Mouse (Mus musculus) frontal cortex, postnatal 14 days (tissue): ENCODE measurements around the gene 1110065P20Rik.

Experiments used
- DNase-seq, 2 experiments: peaks; one replicate each; pipeline ENCODE4 v3.0.0; 2022; ENCODE audit warnings: low spot score in 2 of 2

Gene 1110065P20Rik

DNA sequence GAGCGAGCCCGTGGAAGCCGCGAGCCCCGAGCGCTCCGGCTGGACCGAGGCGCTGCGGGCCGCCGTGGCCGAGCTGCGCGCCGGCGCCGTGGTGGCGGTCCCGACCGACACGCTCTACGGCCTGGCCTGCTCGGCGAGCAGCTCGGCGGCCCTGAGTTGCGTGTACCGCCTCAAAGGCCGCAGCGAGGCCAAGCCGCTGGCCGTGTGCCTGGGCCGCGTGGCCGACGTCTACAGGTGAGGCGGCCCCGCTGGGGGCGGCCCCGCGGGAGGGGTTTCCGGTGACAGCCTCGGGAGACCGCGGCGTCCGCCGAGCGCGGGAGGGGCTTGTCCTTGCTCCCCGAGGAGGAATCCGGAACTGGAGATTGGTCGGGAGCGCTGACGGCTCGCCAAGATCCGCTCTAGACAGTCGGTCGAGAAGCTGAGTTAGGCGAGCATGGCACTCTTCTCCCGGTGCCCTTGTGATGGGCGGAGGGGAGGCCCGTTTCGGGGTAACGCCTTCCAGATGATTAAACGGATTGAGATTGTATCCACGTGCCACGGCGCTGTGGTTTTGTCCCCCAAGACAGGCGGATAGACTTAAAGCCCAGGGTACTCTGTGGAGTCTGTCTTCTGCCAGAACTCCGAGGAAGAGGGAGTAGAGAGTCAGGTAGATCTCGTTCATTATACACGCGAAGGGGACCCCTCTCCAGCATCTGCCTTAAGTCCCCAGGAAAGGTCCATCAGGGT, at the start of gene 1110065P20Rik:
1110065P20Rik (minus strand) TSS at position 264 of the 726 bp plus-strand sequence.
- DNase-seq = peak; percentile 61 to 68

DNA sequence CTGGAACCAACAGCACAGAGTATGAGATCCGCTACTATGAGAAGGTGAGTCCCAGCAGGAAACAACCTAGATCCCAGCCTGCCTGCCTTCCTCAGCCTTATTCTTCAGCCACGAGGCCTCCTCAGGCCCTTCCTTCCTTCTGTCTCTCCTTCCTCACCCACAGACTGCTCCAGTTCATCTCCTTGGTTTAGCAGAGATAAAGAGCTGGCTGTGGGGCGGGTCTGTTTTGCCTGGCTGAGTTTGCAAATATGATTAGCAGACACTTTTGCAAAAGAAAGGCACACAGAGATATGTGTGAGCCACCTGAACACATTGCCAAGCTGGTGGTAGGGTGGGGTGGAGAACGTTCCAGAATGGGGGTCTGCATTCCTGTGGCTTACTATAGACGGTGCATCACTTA, 48.9 kb upstream of the 1110065P20Rik start:
- DNase-seq = no peak

DNA sequence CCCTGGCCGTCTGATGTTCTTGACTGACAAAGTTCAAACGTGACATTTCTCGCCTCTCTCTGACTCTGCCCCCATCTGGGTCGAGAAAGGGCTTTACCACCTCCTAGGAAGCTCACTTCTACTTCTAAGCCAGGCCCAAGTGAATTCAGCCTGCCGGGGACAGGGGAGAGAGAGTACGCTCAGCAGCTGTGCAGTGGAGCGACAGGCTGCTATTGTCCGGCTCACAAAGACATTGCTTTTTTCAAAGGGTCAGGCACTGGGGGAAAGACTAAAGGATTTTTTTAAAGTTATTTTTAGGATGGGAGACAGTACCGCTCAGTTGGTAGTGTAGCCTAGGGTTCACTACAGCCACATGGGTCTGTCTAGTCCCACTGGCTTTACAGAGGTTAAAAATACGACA, 47.4 kb upstream of the 1110065P20Rik start:
- DNase-seq = no peak

DNA sequence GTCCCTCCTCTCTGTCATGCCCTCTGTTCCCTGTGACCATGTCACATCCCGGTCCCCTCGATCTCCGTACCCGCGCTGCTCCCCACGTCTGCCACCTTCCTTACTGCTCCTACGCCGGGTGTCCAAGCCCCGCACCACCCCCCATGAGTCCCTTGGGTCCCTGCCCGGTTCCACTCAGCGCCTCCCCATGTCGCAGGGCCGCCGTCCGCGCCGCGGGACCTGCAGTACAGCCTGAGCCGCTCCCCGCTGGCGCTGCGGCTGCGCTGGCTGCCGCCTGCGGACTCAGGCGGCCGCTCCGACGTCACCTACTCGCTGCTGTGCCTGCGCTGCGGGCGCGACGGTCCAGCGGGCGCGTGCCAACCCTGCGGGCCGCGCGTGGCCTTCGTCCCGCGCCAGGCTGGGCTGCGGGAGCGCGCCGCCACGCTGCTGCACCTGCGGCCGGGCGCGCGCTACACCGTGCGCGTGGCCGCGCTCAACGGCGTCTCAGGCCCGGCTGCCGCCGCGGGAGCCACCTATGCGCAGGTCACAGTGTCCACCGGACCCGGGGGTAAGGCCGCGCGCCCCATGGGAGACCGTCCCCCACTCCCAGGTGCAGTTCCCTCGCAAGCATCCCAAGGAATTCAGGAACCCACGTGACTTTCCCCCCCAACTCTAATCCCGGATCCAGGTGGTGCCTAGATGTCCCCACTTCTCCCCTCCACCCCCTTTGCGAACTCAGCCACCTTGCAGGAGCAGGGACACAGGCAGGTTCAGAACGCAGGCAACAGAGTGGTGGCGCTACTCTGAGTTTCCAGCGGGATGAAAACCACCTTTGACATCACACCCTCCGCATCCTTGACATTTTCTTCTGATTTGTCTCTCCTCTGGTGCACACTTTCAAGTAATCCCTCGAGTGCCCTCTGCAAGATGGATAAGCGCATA, 43.8 kb upstream of the 1110065P20Rik start:
- DNase-seq = peak in 1 of 2 experiments; percentile 34

DNA sequence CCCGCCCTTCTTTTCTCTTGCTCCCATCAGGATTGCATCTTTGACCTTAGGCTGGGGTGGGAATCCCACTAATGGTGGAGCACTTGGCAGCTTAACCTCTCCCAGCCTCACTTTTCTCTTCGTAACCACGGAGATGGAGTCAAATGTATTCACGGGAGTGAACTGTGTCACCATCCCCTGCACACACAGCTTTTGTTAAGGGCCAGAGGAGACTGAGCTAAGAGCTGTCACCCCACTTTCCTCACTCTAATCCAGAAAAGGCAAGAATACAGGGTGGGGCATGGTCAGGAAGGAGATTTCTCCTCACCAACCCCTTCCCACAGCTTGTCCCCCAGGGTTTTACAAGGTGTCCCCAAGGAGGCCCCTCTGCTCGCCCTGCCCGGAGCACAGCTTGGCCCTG, 42.8 kb upstream of the 1110065P20Rik start:
- DNase-seq = no peak

DNA sequence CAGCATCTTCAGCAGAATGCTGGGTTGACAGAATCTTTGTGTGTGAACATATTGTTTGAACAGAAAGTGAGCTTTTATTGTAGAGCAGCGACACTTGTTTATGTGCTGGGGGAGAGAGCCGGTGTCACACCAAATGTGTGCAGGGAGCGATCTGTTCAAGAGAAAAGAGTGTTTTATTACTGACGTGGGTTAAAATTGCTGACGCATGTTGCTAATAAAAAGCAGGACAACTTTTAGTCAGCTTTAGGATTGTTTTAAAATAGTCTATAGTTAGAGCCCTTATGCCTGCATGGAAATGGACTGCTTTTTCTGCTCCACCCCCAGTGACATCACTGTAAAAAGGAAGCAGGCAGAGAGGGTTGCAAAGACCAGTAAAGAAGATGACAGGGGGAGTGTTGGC, 39.8 kb upstream of the 1110065P20Rik start:
- no peak for DNase-seq

DNA sequence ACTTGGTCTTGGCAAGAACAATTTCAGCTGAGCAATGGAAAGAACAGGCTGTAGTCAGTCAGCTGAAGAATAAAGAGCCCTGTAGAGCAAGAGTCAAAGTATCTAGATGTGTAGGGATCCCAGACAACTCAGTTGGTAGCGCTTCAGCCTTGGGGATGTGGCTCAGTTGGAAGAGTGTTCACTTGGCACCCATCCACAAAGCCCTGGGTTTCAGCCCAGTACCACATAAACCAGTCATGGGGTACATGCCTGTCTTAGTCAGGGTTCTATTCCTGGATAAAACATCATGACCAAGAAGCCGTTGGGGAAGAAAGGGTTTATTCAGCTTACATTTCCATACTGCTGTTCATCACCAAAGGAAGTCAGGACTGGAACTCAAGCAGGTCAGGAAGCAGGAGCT, 38.9 kb upstream of the 1110065P20Rik start:
- DNase-seq = no peak

DNA sequence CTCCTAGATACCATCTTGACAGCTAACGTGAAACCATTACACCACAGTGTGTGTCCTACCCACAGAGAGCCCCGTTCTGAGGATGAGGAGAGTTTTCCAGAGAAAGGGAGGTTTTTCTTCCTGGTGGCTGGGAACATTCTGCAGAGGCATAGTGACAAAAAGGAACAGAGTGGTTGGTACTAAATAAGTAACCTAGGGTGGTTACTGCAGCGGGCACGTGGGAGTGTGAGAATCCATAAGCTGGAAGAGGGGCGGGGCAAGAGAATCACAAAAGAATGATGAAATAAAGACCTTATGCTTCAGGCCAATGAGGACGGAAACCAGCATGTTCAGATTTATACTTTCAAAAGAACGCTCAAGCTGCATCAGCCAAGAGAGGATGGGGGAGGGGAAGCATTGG, 37.7 kb upstream of the 1110065P20Rik start:
- no peak for DNase-seq

DNA sequence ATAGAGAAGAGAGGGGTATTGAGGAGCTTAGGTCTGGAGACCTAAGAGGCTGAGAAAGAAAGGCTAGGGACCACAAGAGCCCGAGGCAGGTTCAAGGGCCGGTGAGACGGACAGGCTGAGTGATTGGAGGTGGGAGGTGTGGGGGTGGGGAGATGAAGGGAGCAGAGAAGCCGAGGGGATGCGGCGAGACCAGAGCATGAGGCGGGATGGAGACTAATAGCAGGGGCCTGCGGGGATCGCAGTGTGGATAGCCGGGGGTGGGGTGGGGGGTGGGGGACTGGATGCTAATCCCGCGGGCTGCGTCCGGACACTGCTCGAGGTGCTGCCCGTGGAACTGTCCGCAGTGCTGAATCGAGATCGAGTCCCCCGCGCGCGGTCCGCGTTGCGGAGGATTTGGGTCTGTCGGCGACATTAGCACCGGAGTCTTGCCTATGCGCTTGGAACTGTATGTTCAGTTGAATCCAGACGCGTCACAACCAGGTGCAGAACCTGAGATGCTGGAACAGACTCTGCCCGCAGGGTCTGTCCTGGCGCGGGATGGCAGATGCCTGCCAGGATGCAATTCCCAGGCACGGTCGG, 31.2 kb upstream of the 1110065P20Rik start:
- no peak for DNase-seq

DNA sequence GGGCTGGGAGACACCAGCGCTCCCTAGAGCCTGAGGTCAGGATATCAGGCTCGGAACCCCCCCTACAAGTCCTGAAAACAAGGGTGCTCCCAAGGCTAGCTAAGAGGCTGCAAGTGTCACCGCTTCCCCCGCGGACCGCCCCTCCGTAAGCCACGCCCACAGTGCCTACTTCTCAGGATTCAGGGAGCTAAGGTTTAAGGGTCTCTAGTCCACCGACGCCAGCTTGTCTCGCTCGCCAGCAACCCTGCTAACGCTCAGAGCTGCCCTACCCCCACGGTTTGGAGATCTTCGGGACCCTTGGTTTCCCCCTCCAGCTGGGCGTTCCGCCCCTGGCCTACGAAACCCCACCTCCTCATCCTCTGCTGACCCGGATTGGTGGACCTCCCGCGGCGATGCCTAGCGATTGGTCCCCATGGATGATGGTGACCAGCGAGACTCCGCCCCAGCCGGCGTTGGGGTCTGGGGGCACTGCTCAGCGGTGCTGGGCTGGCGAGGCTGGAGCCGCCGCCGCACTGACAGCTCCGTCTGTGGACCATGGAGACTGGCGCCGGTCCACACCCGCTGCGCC, 30.4 kb upstream of the 1110065P20Rik start:
- DNase-seq = peak; percentile 81 to 82

DNA sequence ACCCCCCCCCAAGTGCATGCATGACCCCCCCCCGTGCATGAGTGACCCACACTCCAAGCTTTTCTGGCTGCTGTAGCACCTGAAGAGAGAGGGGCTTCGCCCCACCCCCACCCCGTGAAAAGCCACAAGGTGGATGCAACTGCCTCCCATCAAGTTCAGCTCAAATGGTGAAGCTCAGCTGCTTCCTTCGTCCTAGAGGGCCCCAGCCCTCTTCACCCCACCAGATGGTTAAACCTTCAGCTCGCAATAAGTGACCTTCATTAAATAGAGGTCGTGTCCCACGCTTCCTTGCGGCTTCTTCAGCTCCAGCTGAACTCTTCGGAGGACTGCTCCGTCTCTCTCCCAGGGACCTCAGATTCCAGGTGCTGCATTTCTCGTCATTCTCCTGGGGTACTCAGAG, 29.6 kb upstream of the 1110065P20Rik start, which contains the start of gene Epha10:
Epha10 (plus strand) TSS at position 301 of the 400 bp plus-strand sequence.
- DNase-seq = no peak

DNA sequence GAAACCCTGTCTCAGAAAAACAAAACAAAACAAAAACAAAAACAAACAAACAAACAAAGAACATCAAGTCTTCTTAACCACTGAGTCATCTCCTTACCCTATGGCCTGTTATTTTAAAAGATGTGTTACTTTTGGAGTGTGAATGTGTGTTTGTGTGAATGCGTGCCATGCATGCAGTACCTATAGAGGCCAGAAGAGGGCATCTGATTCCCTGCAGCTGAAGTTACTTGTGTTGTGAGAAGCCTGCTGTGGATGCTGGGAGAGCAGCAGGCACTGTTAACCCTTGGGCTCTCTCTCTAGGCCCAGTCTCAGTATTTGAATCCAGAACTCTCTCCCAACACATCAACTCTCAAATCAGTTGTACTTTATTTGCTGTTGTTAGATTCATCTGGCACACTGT, 21.7 kb upstream of the 1110065P20Rik start:
- no peak for DNase-seq

DNA sequence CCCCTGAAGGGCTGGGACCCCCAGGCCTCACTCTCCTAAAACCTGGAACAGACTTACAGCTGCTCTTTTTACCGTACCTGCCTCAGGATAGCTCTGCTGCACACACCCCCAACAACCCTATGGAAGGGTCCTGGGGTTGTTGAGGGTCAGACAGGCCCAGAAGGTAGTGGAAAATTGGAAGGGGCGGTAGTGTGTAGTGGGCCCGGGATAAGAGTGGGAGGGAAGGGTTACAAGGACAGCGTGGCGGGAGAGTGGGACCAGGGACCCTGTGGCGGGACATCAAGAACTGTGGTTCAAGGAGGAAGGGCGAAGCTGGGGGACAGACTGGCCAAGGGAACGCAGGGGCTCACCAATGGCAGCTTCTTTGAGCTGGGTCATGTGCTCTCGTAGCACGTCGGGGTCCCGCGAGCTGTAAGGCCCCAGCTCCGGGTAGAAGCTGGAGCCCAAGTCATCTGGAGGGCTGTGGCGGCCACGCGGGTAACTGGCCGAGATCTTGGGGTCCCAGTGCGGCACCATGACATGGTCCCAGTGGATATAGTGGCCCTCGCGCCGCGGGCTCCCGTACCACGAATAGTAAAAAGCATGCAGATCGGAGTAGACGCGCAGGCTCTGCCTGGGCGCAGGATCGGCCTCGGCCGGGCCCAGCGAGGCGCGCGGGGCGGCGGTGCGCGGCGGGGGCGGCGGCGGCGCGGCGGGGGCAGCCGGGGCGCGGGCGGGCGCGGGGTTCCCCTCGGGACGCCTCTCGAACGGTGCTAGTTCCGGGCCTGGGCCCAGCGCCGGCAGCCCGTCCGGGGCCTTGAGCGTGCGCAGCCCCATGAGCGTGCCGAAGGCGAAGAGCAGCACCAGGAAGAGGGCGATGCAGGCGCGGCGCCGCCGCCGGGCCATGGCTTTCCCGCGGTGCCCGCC, 10.5 kb upstream of the 1110065P20Rik start, which contains the start of gene Maneal:
Maneal (minus strand) TSS at position 889 of the 906 bp plus-strand sequence.
- DNase-seq = no peak

DNA sequence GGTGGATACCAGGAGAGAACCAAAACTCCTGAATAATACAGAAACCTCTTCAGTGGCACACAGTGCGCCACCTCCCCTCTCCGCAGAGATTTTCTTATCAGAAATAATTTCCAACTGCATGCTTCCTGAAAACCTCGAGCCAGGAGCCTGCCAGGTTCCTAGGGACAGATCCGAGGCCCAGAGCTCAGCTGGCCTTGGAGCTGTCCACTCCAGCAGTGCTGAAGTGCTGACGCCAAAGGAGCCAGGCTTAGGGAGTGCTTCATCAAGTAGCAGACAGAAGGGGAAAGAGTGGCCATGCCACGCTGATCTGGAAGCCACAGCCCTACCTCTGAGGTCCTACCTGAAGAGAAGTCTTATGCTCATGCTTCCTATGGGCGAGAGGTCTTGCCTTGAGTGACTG, 9.4 kb upstream of the 1110065P20Rik start:
- no peak for DNase-seq

DNA sequence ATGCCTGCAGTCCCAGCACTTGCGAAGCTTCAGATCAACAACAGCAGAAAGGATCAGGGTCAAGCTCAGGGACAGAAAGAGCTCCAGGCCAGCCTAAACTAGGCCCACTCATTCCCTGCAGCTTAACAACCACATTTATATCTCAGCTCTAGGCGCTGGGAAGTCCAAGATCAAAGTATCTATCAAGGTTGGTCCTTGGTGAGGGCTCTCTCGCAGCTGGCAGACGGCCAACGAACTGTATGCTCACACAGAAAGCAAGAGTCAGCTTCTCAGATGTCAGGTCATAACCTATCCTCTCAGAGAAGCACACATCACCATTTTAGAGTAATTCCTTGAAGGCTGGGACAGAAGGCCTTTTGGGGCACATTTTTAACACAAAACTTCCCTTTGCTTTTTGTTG, 7.4 kb upstream of the 1110065P20Rik start:
- DNase-seq = no peak

DNA sequence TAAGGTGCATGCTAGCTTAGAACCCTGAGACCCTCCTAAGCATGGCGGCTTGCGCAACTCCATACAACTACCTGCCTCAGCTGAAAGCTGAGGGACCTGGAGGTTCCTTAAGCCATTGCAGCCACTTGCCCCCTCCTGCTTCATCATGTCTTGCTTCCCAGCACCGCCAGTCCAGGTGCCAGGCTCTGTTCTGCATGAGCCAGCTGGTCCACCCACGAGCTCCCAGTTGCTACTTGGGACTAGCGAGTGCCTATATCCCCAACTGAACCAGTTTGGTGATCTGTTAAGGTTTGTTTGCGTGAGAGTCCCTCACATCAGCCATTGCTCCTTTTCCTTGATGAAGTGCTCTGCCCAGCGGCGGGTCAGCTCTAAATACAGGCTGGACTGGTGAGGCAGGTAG, 5.3 kb upstream of the 1110065P20Rik start:
- no peak for DNase-seq

DNA sequence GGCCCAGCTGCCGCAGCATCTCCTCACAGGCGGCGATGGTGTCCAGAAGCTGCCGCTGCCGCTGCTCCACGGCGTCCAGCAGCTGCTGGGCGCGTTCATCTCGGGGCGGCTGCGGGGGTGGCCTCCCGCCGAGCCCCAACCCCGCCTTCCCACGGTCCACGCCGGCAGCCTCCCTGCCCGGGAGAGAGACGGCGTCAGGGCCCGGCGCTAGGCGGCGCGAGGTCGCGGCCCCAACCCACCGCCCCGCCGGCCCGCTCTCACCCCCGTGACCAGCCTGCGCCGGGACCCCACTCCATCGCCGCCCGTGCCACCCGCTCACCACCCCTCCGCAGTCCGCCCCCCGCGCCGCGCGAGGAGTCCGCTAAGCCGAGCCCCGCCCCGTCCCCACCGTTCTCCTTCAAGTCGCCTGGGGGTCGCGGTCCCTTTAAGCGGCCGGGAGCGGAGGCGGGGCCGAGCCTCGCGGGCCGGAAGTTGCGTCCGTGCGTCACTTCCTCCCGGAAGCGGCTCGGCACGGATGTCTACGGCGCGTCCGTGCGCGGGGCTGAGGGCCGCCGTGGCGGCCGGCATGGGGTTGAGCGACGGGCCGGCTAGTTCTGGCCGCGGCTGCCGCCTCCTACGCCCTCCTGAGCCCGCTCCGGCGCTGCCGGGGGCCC, 609 bp downstream of the 1110065P20Rik start, which contains the start of gene Yrdc:
Yrdc (plus strand) TSS at position 419 of the 653 bp plus-strand sequence.
- peak; percentile 86 to 93 for DNase-seq

DNA sequence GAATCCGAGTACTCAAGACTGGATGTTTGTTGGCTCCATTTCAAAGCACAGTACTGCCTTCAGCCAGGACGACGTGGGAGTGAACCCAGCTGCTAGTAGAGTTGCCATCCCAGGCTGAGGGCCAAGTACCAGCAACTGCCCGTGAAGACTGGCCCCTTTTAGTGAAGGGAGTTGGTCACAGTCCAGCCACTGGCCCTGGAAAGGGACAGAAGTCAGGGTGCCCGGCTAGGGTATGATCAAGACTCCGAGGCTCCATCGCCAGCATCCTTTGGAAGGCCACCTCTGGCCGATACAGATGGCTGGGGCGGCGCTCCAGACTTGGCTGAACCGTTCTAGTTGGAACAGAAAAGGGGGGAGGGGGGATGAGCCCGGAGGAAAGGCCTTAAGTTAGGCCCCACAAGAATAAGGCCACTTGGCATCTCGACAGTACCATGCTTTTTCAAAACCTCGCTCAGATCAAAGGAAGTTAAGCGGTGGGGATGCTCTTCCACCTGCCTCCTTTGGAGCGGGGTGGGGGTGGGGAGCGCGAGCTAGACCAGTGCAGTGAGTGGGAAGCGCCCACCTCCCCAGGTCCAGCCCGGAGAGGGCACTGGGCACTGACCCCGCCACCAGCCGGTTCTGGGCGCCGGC, 1.2 kb downstream of the 1110065P20Rik start:
- DNase-seq = peak; percentile 59 to 78

DNA sequence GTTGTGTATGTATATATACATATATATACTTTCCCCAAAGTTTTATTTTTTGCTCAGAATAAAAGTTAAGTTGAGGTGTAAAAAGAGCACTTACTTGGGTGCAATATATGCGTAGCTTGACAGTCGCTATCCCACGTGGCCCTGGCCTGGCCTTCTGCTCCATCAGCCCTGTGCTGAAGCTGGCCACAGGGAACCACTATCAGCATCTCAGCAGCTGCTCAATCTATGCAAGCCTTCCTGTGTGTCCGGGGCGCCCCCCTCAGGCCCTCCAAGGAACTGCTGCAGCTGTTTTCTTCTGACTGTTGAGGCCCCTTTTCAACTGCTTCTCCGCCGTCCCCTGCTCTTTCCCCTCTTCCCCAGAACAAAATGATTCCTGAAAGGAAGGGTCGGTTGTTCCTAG, 3.4 kb downstream of the 1110065P20Rik start:
- DNase-seq = peak; percentile 76 to 87

DNA sequence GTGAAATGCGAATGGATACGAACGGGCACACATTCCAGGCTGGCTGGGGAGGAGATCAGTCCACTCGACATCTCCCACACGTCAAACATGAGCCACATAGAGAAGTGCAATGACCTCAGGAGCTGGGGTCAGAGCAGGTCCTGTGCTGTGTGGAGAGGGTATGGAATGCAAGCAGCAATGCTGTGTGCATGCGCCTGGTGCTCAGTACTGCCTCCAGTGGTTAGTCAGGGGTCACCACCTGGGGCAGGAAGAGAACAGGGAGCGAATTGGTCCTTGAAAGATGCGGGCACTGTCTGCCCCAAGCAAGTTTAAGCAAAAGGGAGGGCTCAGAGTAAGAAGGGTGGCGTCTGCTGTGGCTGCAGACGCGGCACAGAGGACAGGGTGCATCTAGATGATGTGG, 7.5 kb downstream of the 1110065P20Rik start:
- DNase-seq = no peak
